Mouse (Mus musculus): ENCODE results near the gene Lrrc4c.

GRCm38 (mm10) chr2:97037024-97037814 is 719.2 kb downstream of the Lrrc4c start:
- no peak for TF ChIP-seq CTCF (IDR thresholded peaks at IDR 0.05; ENCODE audit: control insufficient read depth, insufficient read depth, insufficient replicate concordance, low read depth, low read length)
- TF ChIP-seq POLR2A (IDR thresholded peaks at IDR 0.05; ENCODE audit: control insufficient read depth, low read depth, low read length) = no peak
